Mouse (Mus musculus) neural tube, embryonic 11.5 days (tissue): ENCODE measurements around the gene Gja1. TPM values are rescaled to one million over a fixed set of nuclear protein-coding genes. Genes with fewer than 3 reads are reported as not detected.

ENCODE experiments used
- ATAC-seq: fragments of 200-750 bp; cut with Nextera tagmentation; 2 replicates; pipeline ENCODE4 v1.8.0; 2017; ENCODE audit warnings: moderate number of reproducible peaks, mild to moderate bottlenecking, moderate TSS enrichment, moderate library complexity; ENCODE audit not compliant: insufficient read depth, low FRiP score, low TSS enrichment
- DNase-seq: peaks from one replicate; pipeline ENCODE4 v3.0.0-alpha.2; 2015; ENCODE audit warnings: low spot score
- H3K27ac ChIP-seq: fragments of 300-500 bp; sonication (generic); 2 replicates; pipeline ENCODE4 v1.5.1; 2014; ENCODE audit warnings: low read depth, mild to moderate bottlenecking, low read length
- H3K27me3 ChIP-seq: fragments of 300-500 bp; sonication (generic); 2 replicates; pipeline ENCODE4 v1.6.1; 2014; ENCODE audit warnings: mild to moderate bottlenecking, low read length, mixed read lengths; ENCODE audit not compliant: control insufficient read depth, insufficient read depth
- H3K36me3 ChIP-seq: fragments of 300-500 bp; sonication (generic); 2 replicates; pipeline ENCODE4 v1.6.1; 2014; ENCODE audit warnings: mild to moderate bottlenecking, low read length, moderate library complexity, mixed read lengths; ENCODE audit not compliant: control insufficient read depth, insufficient read depth
- H3K4me1 ChIP-seq: fragments of 300-500 bp; sonication (generic); 2 replicates; pipeline ENCODE4 v1.6.1; 2014; ENCODE audit warnings: low read length, mixed read lengths; ENCODE audit not compliant: control insufficient read depth, insufficient read depth
- H3K4me2 ChIP-seq: fragments of 300-500 bp; sonication (generic); 2 replicates; pipeline ENCODE4 v1.6.1; 2014; ENCODE audit warnings: low read depth, mild to moderate bottlenecking, moderate library complexity
- H3K4me3 ChIP-seq: fragments of 300-500 bp; sonication (generic); 2 replicates; pipeline ENCODE4 v1.5.1; 2014; ENCODE audit warnings: low read depth, low read length
- H3K9ac ChIP-seq: fragments of 300-500 bp; sonication (generic); 2 replicates; pipeline ENCODE4 v1.6.1; 2014; ENCODE audit warnings: mild to moderate bottlenecking, low read length
- H3K9me3 ChIP-seq: fragments of 300-500 bp; sonication (generic); 2 replicates; pipeline ENCODE4 v1.6.1; 2016; ENCODE audit warnings: low read length; ENCODE audit not compliant: control insufficient read depth
- WGBS: fragments of 180-500 bp; shearing (Covaris S2); extraction: QIAGEN DNeasy Blood & Tissue Kit; methylation state at CpG from one replicate; pipeline ENCODE4 v1.1.7; 2014; 5-methylcytosine and 5-hydroxymethylcytosine counted together
- polyA plus RNA-seq: library from polyadenylated mRNA; unstranded; fragments of >200 nt; fragmentation: Nextera tagmentation; extraction: Ambion mirVana; gene quantifications from 2 replicates; pipeline ENCODE4 v1.2.1, GENCODE M21; 2014

Gene Gja1
- polyA plus RNA-seq, 1 experiment from 2014 or later = 158 TPM

- 75% methylated on average over 5 of the region's 5 CpGs for WGBS
- Histone ChIP-seq H3K9ac (no peak overlapping the region), H3K36me3 (no peaks in the 10 kb centered on the region), H3K27me3 (no peaks in the 10 kb centered on the region), H3K9me3 (no peaks in the 10 kb centered on the region), H3K4me3 (no peak overlapping the region), H3K4me1 (peaks cover 5% of the 10 kb centered on the region; the same call in 1 of the 2 replicates), H3K27ac (no peak overlapping the region), H3K4me2 (no peak overlapping the region)
- ATAC-seq (no peak), DNase-seq (no peak)
Observed at GRCm38 (mm10) chr10:56429011-56429410, 51.9 kb downstream of the Gja1 start.

- Histone ChIP-seq H3K4me1 (peaks cover 5% of the 10 kb centered on the region; the same call in 1 of the 2 replicates), H3K4me2 (peak overlapping the region; percentile 54), H3K9me3 (no peaks in the 10 kb centered on the region), H3K27me3 (no peaks in the 10 kb centered on the region), H3K4me3 (peak overlapping the region; percentile 27), H3K9ac (peak overlapping the region; percentile 54), H3K36me3 (no peaks in the 10 kb centered on the region), H3K27ac (peak overlapping the region; percentile 58; the same call in 1 of the 2 replicates)
- ATAC-seq (peak; percentile 54), DNase-seq (peak; percentile 65)
- 10% methylated on average over 23 of the region's 23 CpGs for WGBS
Observed at GRCm38 (mm10) chr10:56431600-56432389, 54.7 kb downstream of the Gja1 start.

GRCm38 (mm10) chr10:56432390-56432709 lies 55.2 kb downstream of the Gja1 start:
- H3K9ac ChIP-seq = no peak overlapping the region
- H3K4me1 ChIP-seq = peaks cover 5% of the 10 kb centered on the region; the same call in 1 of the 2 replicates
- no peak overlapping the region for H3K27ac ChIP-seq
- ATAC-seq (no peak), DNase-seq (no peak)
- no peaks in the 10 kb centered on the region for H3K9me3 ChIP-seq
- H3K27me3 ChIP-seq = no peaks in the 10 kb centered on the region
- no peaks in the 10 kb centered on the region for H3K36me3 ChIP-seq
- peak overlapping the region; percentile 54; the same call in 1 of the 2 replicates for H3K4me2 ChIP-seq
- WGBS = 75% methylated on average over 6 of the region's 6 CpGs
- H3K4me3 ChIP-seq = no peak overlapping the region

GRCm38 (mm10) chr10:56437290-56437689 lies 60.2 kb downstream of the Gja1 start:
- H3K27me3 ChIP-seq = no peaks in the 10 kb centered on the region
- H3K9ac ChIP-seq = no peak overlapping the region
- H3K4me2 ChIP-seq = no peak overlapping the region
- no peaks in the 10 kb centered on the region for H3K4me1 ChIP-seq
- ATAC-seq = no peak
- no peak overlapping the region for H3K4me3 ChIP-seq
- DNase-seq = no peak
- no peak overlapping the region for H3K27ac ChIP-seq
- no peaks in the 10 kb centered on the region for H3K36me3 ChIP-seq
- no peaks in the 10 kb centered on the region for H3K9me3 ChIP-seq
- 82% methylated on average over 11 of the region's 11 CpGs for WGBS

GRCm38 (mm10) chr10:56439638-56440037 lies 62.5 kb downstream of the Gja1 start:
- H3K4me2 ChIP-seq = no peak overlapping the region
- H3K9me3 ChIP-seq = no peaks in the 10 kb centered on the region
- H3K36me3 ChIP-seq = no peaks in the 10 kb centered on the region
- ATAC-seq = no peak
- H3K4me3 ChIP-seq = no peak overlapping the region
- H3K4me1 ChIP-seq = no peaks in the 10 kb centered on the region
- H3K9ac ChIP-seq = no peak overlapping the region
- no peaks in the 10 kb centered on the region for H3K27me3 ChIP-seq
- no peak for DNase-seq
- 87% methylated on average over 4 of the region's 4 CpGs for WGBS
- H3K27ac ChIP-seq = no peak overlapping the region

- Histone ChIP-seq H3K27ac (no peak overlapping the region), H3K9ac (no peak overlapping the region), H3K9me3 (no peaks in the 10 kb centered on the region), H3K4me2 (no peak overlapping the region), H3K4me1 (no peaks in the 10 kb centered on the region), H3K36me3 (no peaks in the 10 kb centered on the region), H3K4me3 (no peak overlapping the region), H3K27me3 (no peaks in the 10 kb centered on the region)
- DNase-seq (no peak), ATAC-seq (no peak)
- WGBS = 75% methylated on average over 2 of the region's 2 CpGs
Observed at GRCm38 (mm10) chr10:56444457-56444856, 67.3 kb downstream of the Gja1 start.

- H3K27me3 ChIP-seq = no peaks in the 10 kb centered on the region
- 84% methylated on average over 4 of the region's 4 CpGs for WGBS
- no peaks in the 10 kb centered on the region for H3K4me1 ChIP-seq
- H3K4me2 ChIP-seq = no peak overlapping the region
- H3K36me3 ChIP-seq = no peaks in the 10 kb centered on the region
- no peak overlapping the region for H3K27ac ChIP-seq
- DNase-seq = no peak
- H3K9me3 ChIP-seq = no peaks in the 10 kb centered on the region
- no peak overlapping the region for H3K4me3 ChIP-seq
- ATAC-seq = no peak
- no peak overlapping the region for H3K9ac ChIP-seq
Observed at GRCm38 (mm10) chr10:56449030-56449429, 71.9 kb downstream of the Gja1 start.

Other genes starting within 250 kb of the Gja1 start
- gene Tbc1d32, start 148.6 kb upstream of the Gja1 start, polyA plus RNA-seq = 3.3 and 4.2 TPM in 2 replicates